Mouse (Mus musculus): ENCODE measurements around the gene Pts. TPM values are rescaled to one million over a fixed set of nuclear protein-coding genes. Genes with fewer than 3 reads are reported as not detected.

The Pts gene
- polyA plus RNA-seq, 1 experiment, result 29.4 TPM

GRCm38 (mm10) chr9:50475745-50476144 is 52.8 kb downstream of the Pts start:
- TF ChIP-seq SRF (IDR thresholded peaks at IDR 0.05; ENCODE audit: control insufficient read depth, insufficient read length, low read depth) (no peak), MYOD1 (IDR thresholded peaks at IDR 0.05; ENCODE audit: control insufficient read depth in 1 of 3, insufficient read length in 2 of 3, low read depth in 2 of 3) (no peak), MYOG (IDR thresholded peaks at IDR 0.05; ENCODE audit: control insufficient read depth in 1 of 3, insufficient read depth in 1 of 3, insufficient read length in 2 of 3, low read depth in 2 of 3) (no peak), MAX (IDR thresholded peaks at IDR 0.05; ENCODE audit: low read depth) (no peak), USF1 (IDR thresholded peaks at IDR 0.05; ENCODE audit: low read depth) (no peak), TCF3 (IDR thresholded peaks at IDR 0.05; ENCODE audit: insufficient read length, low read depth) (no peak), E2F4 (IDR thresholded peaks at IDR 0.05; ENCODE audit: insufficient read depth) (no peak), POLR2AphosphoS2 (IDR thresholded peaks at IDR 0.05; ENCODE audit: insufficient read length, low read depth) (no peak), TCF12 (IDR thresholded peaks at IDR 0.05; ENCODE audit: insufficient read depth, poor library complexity, severe bottlenecking) (no peak), CEBPB (IDR thresholded peaks at IDR 0.05; ENCODE audit: insufficient read depth, poor library complexity, severe bottlenecking) (no peak), REST (IDR thresholded peaks at IDR 0.05; ENCODE audit: insufficient read depth, insufficient read length) (no peak)
- no peak overlapping the region for H3ac ChIP-seq (ENCODE audit: control insufficient read depth, insufficient read length)
- H3K4me3 ChIP-seq, result no peak overlapping the region
- H3K4me2 ChIP-seq (ENCODE audit: low read depth), result no peak overlapping the region
- H3K27me3 ChIP-seq (ENCODE audit: control insufficient read depth, insufficient read depth, insufficient read length), result no peaks in the 10 kb centered on the region
- H3K36me3 ChIP-seq (ENCODE audit: control insufficient read depth, insufficient read depth), result no peaks in the 10 kb centered on the region
- no peaks in the 10 kb centered on the region for H3K79me2 ChIP-seq (ENCODE audit: control insufficient read depth, insufficient read depth)

- no peak overlapping the region for H3ac ChIP-seq (ENCODE audit: control insufficient read depth, insufficient read length)
- H3K79me2 ChIP-seq (ENCODE audit: control insufficient read depth, insufficient read depth), result no peaks in the 10 kb centered on the region
- H3K4me2 ChIP-seq (ENCODE audit: low read depth), result no peak overlapping the region
- no peak overlapping the region for H3K4me3 ChIP-seq
- H3K36me3 ChIP-seq (ENCODE audit: control insufficient read depth, insufficient read depth), result no peaks in the 10 kb centered on the region
- H3K27me3 ChIP-seq (ENCODE audit: control insufficient read depth, insufficient read depth, insufficient read length), result no peaks in the 10 kb centered on the region
- TF ChIP-seq MYOG (IDR thresholded peaks at IDR 0.05; ENCODE audit: control insufficient read depth in 1 of 3, insufficient read depth in 1 of 3, insufficient read length in 2 of 3, low read depth in 2 of 3), result no peak
Observed at GRCm38 (mm10) chr9:50475318-50475717, 53.2 kb downstream of the Pts start.

Other genes starting within 250 kb of the Pts start
- 158 TPM for gene Rpl10-ps3, start 183.8 kb downstream of the Pts start, polyA plus RNA-seq (2012; fragmentation: generic; extraction: Trizol)
- gene Plet1, start 34.2 kb downstream of the Pts start, polyA plus RNA-seq (2012; fragmentation: generic; extraction: Trizol), result 7.9 TPM
- 1.9 TPM for gene Il18, start 26.1 kb upstream of the Pts start, polyA plus RNA-seq (2012; fragmentation: generic; extraction: Trizol)
- 0.02 TPM for gene Bco2, start 26.5 kb upstream of the Pts start, polyA plus RNA-seq (2012; fragmentation: generic; extraction: Trizol)
- gene Tex12, start 32.6 kb upstream of the Pts start, polyA plus RNA-seq (2012; fragmentation: generic; extraction: Trizol), result not detected
- gene Sdhd, start 75.1 kb upstream of the Pts start, polyA plus RNA-seq (2012; fragmentation: generic; extraction: Trizol), result 210 TPM
- 184 TPM for gene Timm8b, start 75.2 kb upstream of the Pts start, polyA plus RNA-seq (2012; fragmentation: generic; extraction: Trizol)
- 2.2 TPM for gene Pih1d2, start 88.6 kb upstream of the Pts start, polyA plus RNA-seq (2012; fragmentation: generic; extraction: Trizol)
- gene Nkapd1, start 88.7 kb upstream of the Pts start, polyA plus RNA-seq (2012; fragmentation: generic; extraction: Trizol), result 4.8 TPM
- 64.6 TPM for gene Dlat, start 131.1 kb upstream of the Pts start, polyA plus RNA-seq (2012; fragmentation: generic; extraction: Trizol)
- gene Dixdc1, start 210.8 kb upstream of the Pts start, polyA plus RNA-seq (2012; fragmentation: generic; extraction: Trizol), result 1.1 TPM
- gene 2310030G06Rik, start 217.8 kb upstream of the Pts start, polyA plus RNA-seq (2012; fragmentation: generic; extraction: Trizol), result 1.1 TPM
- 915 TPM for gene Cryab, start 222.6 kb upstream of the Pts start, polyA plus RNA-seq (2012; fragmentation: generic; extraction: Trizol)
- 249 TPM for gene Hspb2, start 223.6 kb upstream of the Pts start, polyA plus RNA-seq (2012; fragmentation: generic; extraction: Trizol)
- 3.6 TPM for gene Fdxacb1, start 239.5 kb upstream of the Pts start, polyA plus RNA-seq (2012; fragmentation: generic; extraction: Trizol)
- gene Alg9, start 246.3 kb upstream of the Pts start, polyA plus RNA-seq (2012; fragmentation: generic; extraction: Trizol), result 22.5 TPM
- gene 1110032A03Rik, start 246.8 kb upstream of the Pts start, polyA plus RNA-seq (2012; fragmentation: generic; extraction: Trizol), result 12.8 TPM

Measured in myocyte (in vitro differentiated cells).